Mouse (Mus musculus): ENCODE data around the gene Thbs4. TPM values are rescaled to one million over a fixed set of nuclear protein-coding genes. Genes with fewer than 3 reads are reported as not detected.
A peak's percentile ranks its signal among the peaks of the same experiment; 100 is the strongest.
"Not testable (repeated sequence)": the region's sequence is repeated elsewhere in the genome, so short reads cannot be mapped to it uniquely, and the experiment has no call there.

The Thbs4 gene
- 1 to 10 TPM; 5.4 to 6.8 TPM for total RNA-seq (2021)
- long read RNA-seq, experiment 1, partial matches to known transcripts, result 0 of 1 reads
- long read RNA-seq, experiment 1, other reads (novel, unspliced or antisense), result 0 of 1 reads
- long read RNA-seq, experiment 2, partial matches to known transcripts, result 2 of 4 reads
- long read RNA-seq, experiment 2, other reads (novel, unspliced or antisense), result 1 of 4 reads

DNA sequence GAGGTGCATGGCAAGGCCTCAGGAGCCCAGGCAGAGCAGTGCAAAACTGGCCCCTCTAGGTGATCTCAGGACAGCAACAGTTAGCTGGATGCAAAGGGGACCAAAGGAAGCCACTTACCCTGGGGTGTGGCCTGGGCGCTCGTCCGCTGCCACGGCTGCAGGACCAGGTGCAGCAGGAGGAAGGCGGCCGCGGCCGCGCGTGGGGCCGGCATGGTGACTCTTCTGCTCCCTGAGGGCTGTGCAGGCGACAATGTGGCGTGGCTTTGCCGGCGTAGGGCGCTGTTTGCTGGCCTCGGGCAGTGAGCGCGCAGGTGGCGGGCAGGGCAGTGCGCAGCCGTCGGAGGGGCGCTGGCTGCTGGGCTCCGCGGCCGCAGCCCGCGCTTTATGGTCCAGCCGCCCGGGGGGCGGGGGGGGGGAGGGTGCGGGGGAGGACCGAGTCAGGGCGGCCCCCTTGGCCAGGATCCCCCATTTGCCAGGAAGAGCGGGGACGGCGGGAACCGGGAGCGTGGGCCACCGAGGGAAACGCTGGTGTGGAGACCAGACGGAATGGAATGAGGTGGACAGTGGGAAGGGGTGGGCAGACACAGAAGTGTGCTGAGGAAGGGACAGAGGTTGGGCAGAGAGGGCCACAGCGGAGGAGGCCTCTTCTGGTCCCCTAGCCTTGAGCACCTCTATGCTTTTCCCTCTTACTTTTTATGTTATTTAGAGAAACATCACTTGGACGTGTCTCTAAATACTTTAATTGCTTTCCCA, at the start of gene Thbs4:
Gene Thbs4 (minus strand): TSS at position 357 of the 753 bp plus-strand sequence.
- DNase-seq, result peak; percentile 29

DNA sequence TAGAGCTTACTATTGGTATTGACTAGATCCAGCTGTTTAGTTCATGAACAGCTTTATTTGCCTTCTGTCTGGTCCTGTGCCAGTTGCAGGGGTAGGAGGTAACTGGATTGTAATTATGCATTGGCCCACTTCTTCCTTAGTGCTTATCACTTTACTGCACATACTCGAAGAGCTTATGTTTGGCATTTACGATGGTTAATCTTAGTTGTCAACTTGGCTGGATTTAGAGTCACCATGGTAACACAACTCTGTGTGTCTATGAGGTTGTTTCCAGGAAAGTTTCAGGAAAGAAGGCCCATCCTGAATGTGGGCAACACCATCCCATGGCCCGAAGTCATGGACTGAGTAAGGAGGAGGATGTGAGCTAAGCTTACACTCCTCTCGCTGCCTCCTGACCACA, 38.5 kb upstream of the Thbs4 start:
- DNase-seq, result no peak

DNA sequence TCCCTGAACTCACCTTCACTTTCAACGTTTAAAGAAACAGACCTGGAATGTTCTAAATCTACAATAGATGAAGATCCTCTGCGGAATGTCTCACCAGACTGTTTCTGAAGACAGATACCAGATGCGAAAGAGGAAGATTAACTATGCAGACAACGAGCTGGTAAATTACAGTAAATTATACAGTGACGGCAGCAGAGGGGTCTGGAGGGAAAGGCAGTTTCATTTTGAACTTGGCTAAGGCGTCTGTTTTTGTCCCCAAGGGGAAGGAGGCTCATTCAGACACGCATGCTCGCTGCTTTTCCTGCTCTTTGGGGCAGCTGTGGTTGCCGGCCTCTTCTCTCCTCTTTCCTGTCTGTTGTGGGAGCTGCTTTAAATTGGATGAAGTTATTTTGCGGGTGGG, 34.2 kb upstream of the Thbs4 start:
- DNase-seq, result no peak

DNA sequence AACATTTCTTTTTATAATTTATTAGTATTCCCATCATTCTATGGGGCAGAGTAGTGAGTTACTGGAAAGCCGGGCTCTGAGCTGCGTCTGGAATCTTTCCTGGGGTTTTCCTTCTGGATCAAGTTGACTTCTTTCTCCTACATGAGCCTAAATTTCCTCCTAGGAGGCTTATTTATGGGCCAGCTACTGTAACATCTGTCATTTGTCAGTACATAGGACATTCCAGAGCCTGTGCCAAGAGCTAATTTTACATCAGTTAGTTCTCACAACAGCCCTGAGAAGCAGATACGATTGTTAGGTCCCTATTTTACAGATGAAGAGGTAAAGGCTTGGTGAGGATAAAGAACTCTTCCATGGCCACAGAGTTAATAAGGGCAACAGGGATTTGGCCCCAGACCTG, 22.7 kb upstream of the Thbs4 start:
- no peak for DNase-seq

DNA sequence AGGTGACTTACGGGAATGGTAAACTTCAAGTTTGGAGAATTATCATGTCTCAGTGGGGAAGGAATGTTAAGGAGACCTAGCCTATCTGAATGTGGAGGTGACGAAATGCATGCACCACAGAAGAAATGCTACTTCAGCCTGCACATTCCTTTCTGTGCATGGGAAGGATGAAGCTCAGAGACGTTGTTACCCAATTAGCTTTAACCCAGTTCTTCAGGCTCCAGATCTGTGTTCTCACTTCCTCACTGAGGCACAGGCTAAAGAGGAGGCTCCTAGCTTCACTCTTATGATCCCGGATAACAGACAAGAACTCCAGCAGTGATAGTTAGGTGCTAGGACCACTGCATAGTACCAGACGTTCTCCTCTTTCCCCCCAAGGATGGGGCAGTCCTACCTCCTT, 21.7 kb upstream of the Thbs4 start:
- DNase-seq, result no peak

DNA sequence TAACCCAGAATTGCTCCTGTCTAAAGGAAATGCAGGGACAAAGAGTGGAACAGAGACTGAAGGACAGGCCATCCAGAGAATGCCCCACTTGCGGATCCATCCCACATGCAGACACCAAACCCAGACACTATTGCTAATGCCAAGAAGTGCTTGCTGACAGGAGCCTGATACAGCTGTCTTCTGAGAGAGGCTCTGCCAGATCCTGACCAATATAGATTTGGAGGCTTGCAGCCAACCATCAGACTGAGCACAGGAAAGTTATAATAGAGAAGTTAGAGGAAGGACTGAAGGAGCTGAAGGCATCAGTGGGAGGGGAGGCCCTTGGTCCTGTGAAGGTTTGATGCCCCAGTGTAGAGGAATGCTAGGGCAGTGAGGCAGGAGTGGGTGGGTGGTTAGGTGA, 16.0 kb upstream of the Thbs4 start:
- not testable (repeated sequence) for DNase-seq

- no peak for DNase-seq
These were observed 13.2 kb upstream of the Thbs4 start for GRCm38 (mm10) chr13:92807849-92808248.

DNA sequence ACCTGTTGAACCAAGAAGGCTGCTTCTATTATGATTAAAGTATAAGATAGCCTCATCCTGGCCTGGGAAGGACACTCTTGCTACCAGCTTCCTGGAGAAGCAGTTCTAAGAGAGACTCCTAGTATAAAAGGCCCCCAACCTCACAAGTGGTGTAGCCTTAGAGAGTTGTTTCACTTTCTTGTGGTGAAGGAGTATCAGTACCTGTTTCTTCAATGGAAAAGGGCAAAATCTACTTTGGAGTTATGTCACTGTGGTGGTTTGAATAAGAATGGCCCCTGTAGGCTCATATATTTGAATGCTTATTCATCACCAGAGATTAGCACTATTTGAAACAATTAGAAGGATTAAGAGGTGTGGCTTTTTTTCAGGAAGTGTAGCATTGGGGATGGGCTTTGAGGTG, 12.2 kb upstream of the Thbs4 start:
- DNase-seq, result no peak

DNA sequence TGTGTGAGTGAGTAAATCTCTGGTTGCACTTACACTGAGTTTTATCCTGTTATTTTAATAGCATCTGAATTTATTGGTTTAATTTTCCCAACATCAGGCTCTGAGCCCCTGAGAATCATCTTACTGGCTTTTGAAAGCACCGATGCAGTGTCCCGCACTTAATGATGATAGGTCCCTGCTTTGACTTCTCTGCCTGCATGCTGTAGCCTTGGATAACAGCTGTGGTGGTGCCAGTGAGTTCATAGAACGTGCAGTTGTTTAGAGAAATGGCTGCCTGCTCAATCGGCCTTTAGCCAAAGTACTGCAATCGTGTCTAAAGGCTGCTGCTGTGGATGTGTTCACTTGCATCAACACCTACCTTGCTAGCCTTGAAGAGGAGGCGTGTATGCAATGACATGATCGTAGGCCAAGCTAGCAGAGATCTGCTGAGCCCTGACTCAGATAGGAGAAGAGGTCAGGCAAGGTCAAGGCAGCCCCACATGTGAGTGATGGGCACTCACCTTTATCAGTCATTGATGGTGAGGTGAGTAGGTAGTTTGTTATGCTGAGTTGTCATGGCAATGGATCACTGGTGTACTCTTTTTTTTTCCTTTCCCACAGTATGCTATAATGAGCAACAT, 4.8 kb upstream of the Thbs4 start:
- no peak for DNase-seq

DNA sequence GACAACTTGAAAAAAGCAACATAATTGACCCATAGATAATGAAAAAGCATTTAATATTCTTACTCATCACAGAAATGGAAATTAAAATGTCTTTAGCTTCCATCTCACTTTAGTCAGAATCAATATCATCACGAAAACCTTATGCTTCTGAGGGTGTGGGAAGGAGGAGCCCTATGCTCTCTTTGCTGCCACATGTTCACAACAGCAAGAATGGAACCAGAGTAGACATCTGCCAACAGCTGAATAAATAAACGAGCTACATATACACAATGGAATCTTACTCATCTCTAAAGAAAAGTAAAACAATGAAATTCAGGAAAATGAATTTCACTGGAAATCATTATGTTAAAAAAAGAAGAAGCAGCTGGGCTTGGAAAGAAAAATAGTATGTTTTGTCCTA, 4.2 kb upstream of the Thbs4 start:
- DNase-seq, result no peak

DNA sequence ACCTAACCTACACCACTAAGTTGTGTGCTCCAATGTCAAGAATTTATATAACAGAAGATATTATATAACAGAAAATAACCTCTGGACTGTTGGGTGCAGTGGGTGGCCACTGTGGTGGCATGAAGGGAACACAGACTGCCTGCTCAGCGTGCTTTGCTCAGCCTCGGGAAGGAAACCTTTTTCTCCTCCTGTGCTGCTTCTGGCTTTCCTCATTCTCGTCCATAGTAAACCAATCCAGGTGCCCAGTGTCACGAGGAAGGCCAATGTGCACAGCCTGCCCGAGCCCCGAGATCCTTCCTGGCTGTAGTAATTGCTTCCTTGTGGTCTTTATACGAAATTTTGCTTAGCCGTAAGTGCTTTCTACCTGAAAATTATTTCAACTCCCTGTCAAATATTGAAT, 982 bp downstream of the Thbs4 start:
- DNase-seq, result no peak

GRCm38 (mm10) chr13:92791474-92791873, 3.1 kb downstream of the Thbs4 start:
- DNase-seq, result no peak

DNA sequence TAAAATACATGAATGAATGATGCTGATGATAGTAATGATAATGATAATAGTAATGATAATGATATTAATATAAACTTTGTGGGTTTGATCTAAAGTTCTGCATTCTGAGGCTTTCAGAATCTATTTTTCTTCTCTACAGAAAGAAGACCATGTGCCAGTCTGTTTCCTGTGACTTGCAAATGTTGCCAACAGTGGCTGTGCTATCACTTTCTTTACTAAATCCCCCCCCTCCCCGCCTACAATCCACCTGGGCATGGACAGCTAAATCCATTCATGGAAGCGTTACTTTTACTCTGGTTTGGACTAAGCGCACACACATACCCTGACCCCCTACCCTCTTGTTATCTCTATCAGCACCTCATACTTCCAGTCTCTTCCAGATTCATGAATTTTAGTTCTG, 10.3 kb downstream of the Thbs4 start:
- DNase-seq, result no peak

GRCm38 (mm10) chr13:92783551-92783950, 11.1 kb downstream of the Thbs4 start:
- DNase-seq, result no peak

DNA sequence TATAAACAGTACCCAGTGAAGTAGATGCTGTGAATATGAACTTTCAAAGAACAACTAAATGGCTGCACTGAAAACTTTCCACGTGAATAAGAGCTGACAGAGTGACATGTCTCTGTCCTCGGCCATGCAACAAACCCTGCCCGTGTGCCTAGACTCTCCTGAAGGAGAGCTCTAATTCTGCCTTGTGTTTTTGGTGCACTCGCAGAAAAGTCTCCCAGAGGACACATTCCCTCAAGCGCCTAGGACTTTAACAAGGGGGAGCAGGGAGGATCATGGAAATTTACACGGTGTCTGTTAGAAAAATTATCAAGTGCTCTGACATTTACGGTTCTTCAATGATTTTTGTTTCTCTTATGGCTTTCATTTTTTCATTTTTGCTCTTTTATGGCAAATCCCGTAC, 13.7 kb downstream of the Thbs4 start:
- DNase-seq, result no peak

DNA sequence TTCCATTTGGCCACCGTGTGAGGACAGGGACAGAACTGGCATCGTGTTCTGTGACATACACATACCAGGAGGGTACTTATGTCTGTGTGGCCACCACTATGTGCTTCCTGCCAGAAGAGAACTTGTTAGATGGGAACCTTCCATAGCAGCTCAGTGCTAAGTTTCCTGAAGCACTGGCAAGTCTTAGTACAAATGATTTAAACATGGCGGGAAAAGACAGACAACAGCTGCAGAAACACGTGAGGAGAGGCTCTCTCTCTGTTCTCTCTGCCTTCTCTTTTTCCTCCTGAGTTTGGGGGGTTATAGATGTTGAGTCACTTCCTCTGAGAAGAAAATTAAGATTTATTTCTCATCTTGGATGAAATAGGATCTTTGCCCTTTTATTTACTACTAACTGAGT, 14.5 kb downstream of the Thbs4 start:
- no peak for DNase-seq

- no peak for DNase-seq
These were observed 16.0 kb downstream of the Thbs4 start for GRCm38 (mm10) chr13:92778642-92779041.

- DNase-seq, result no peak
These were observed 18.7 kb downstream of the Thbs4 start for GRCm38 (mm10) chr13:92775916-92776315.

GRCm38 (mm10) chr13:92774887-92775286, 19.7 kb downstream of the Thbs4 start:
- no peak for DNase-seq

- no peak for DNase-seq
These were observed 22.1 kb downstream of the Thbs4 start for GRCm38 (mm10) chr13:92772500-92772899.

DNA sequence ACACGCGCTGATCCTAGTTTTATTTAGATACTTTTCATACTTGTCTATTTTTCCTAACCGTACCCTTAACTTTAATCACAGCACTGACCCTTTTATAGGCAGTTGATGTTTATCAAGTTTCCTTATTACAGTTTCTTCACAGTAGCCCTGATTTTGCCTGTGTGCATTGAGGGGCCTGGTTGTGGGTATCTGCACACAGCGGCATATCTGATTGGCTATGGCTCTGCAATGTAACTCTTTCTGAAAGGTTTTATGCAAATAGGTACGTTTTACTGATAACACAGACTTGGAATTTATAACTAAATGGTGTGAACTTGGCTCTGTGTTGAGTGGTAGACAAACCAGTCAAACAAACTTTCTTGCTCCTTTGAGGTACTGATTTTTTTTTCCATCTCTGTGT, 23.1 kb downstream of the Thbs4 start:
- no peak for DNase-seq

- DNase-seq, result no peak
These were observed 29.0 kb downstream of the Thbs4 start for GRCm38 (mm10) chr13:92765454-92766242.

GRCm38 (mm10) chr13:92762322-92762721, 32.3 kb downstream of the Thbs4 start:
- no peak for DNase-seq

Measured in adrenal gland, postnatal 10 days (tissue).